Mouse (Mus musculus) adrenal gland, postnatal 10 days (tissue): ENCODE measurements around the gene Arrb1. TPM values are rescaled to one million over a fixed set of nuclear protein-coding genes. Genes with fewer than 3 reads are reported as not detected.
"Not testable (repeated sequence)": the region's sequence is repeated elsewhere in the genome, so short reads cannot be mapped to it uniquely, and the experiment has no call there.

Experiments used
- DNase-seq: peaks from one replicate; pipeline ENCODE4 v3.0.0; 2021; ENCODE audit warnings: mixed read lengths
- long read RNA-seq, 2 experiments: library from polyadenylated mRNA; stranded (forward); transcript quantifications; one replicate each; pipeline ENCODE4 v2.0.0; 2021
- total RNA-seq, 2 experiments: library from RNA; stranded (reverse); gene quantifications; 2 replicates each; pipeline ENCODE4 v1.2.3; 2021

Arrb1 gene
- total RNA-seq: 10 to 100 TPM; 46.2 to 56.8 TPM
- long read RNA-seq, experiment 1, full-length matches to known transcripts: 6 of 21 reads
- long read RNA-seq, experiment 1, partial matches to known transcripts: 1 of 21 reads
- long read RNA-seq, experiment 1, other reads (novel, unspliced or antisense): 14 of 21 reads
- long read RNA-seq, experiment 2, partial matches to known transcripts: 0 of 5 reads
- long read RNA-seq, experiment 2, other reads (novel, unspliced or antisense): 5 of 5 reads

- DNase-seq: peak; percentile 89
Observed at GRCm38 (mm10) chr7:99534901-99535735, at the start of gene Arrb1. Gene Arrb1 (plus strand): TSS chr7:99535466.

GRCm38 (mm10) chr7:99489708-99490107, 45.6 kb upstream of the Arrb1 start:
- no peak for DNase-seq

- DNase-seq: peak; percentile 27
Observed at GRCm38 (mm10) chr7:99499128-99499527, 36.1 kb upstream of the Arrb1 start.

GRCm38 (mm10) chr7:99500201-99500600, 35.1 kb upstream of the Arrb1 start:
- peak; percentile 89 for DNase-seq

- no peak for DNase-seq
Observed at GRCm38 (mm10) chr7:99500655-99501054, 34.6 kb upstream of the Arrb1 start.

- DNase-seq: no peak
Observed at GRCm38 (mm10) chr7:99501148-99501547, 34.1 kb upstream of the Arrb1 start.

GRCm38 (mm10) chr7:99504556-99504955, 30.7 kb upstream of the Arrb1 start:
- no peak for DNase-seq

GRCm38 (mm10) chr7:99508187-99508586, 27.1 kb upstream of the Arrb1 start:
- DNase-seq: not testable (repeated sequence)

GRCm38 (mm10) chr7:99510087-99510501, 25.2 kb upstream of the Arrb1 start:
- peak; percentile 46 for DNase-seq

- DNase-seq: no peak
Observed at GRCm38 (mm10) chr7:99516092-99516813, 19.0 kb upstream of the Arrb1 start.

- no peak for DNase-seq
Observed at GRCm38 (mm10) chr7:99516814-99517157, 18.5 kb upstream of the Arrb1 start.

GRCm38 (mm10) chr7:99518954-99519644, 16.2 kb upstream of the Arrb1 start:
- DNase-seq: no peak

GRCm38 (mm10) chr7:99523121-99523520, 12.1 kb upstream of the Arrb1 start:
- no peak for DNase-seq

- no peak for DNase-seq
Observed at GRCm38 (mm10) chr7:99523837-99524236, 11.4 kb upstream of the Arrb1 start.

GRCm38 (mm10) chr7:99528547-99528946, 6.7 kb upstream of the Arrb1 start:
- no peak for DNase-seq

GRCm38 (mm10) chr7:99529410-99529809, 5.9 kb upstream of the Arrb1 start:
- no peak for DNase-seq

- no peak for DNase-seq
Observed at GRCm38 (mm10) chr7:99531408-99531970, 3.8 kb upstream of the Arrb1 start.

- no peak for DNase-seq
Observed at GRCm38 (mm10) chr7:99532526-99532925, 2.7 kb upstream of the Arrb1 start.

GRCm38 (mm10) chr7:99533600-99533999, 1.7 kb upstream of the Arrb1 start:
- no peak for DNase-seq

GRCm38 (mm10) chr7:99534501-99534900, 765 bp upstream of the Arrb1 start:
- no peak for DNase-seq

GRCm38 (mm10) chr7:99535741-99536501, 655 bp downstream of the Arrb1 start:
- DNase-seq: peak; percentile 49
